Mouse (Mus musculus): ENCODE measurements around the gene Sgta. TPM values are rescaled to one million over a fixed set of nuclear protein-coding genes. Genes with fewer than 3 reads are reported as not detected.

The Sgta gene
- total RNA-seq, 2 experiments from 2014 or later: 30.3 to 33.3 TPM

Other genes starting within 250 kb of the Sgta start
- not detected in 2 replicates for gene Jsrp1, start 246.7 kb downstream of the Sgta start, total RNA-seq (2015)
- gene Jsrp1, start 246.7 kb downstream of the Sgta start, total RNA-seq (2017): not detected in 2 replicates
- 1,171 and 1,242 TPM in 2 replicates for gene Oaz1, start 233.5 kb downstream of the Sgta start, total RNA-seq (2015)
- 206 and 296 TPM in 2 replicates for gene Oaz1, start 233.5 kb downstream of the Sgta start, total RNA-seq (2017)
- gene Lingo3, start 216.1 kb downstream of the Sgta start, total RNA-seq (2015): not detected in 2 replicates
- gene Lingo3, start 216.1 kb downstream of the Sgta start, total RNA-seq (2017): not detected in 2 replicates
- gene Lsm7, start 205.0 kb downstream of the Sgta start, total RNA-seq (2015): 56.6 and 58.0 TPM in 2 replicates
- 104 and 130 TPM in 2 replicates for gene Lsm7, start 205.0 kb downstream of the Sgta start, total RNA-seq (2017)
- 10.1 and 10.4 TPM in 2 replicates for gene Sppl2b, start 204.9 kb downstream of the Sgta start, total RNA-seq (2015)
- 9.1 and 15.1 TPM in 2 replicates for gene Sppl2b, start 204.9 kb downstream of the Sgta start, total RNA-seq (2017)
- gene Tmprss9, start 188.3 kb downstream of the Sgta start, total RNA-seq (2015): not detected in 2 replicates
- gene Tmprss9, start 188.3 kb downstream of the Sgta start, total RNA-seq (2017): not detected in 2 replicates
- gene Timm13, start 159.2 kb downstream of the Sgta start, total RNA-seq (2015): 60.1 and 74.7 TPM in 2 replicates
- 31.8 and 44.9 TPM in 2 replicates for gene Timm13, start 159.2 kb downstream of the Sgta start, total RNA-seq (2017)
- 7.7 and 9.5 TPM in 2 replicates for gene Lmnb2, start 141.9 kb downstream of the Sgta start, total RNA-seq (2015)
- 35.2 and 35.8 TPM in 2 replicates for gene Lmnb2, start 141.9 kb downstream of the Sgta start, total RNA-seq (2017)
- gene Gadd45b, start 130.1 kb downstream of the Sgta start, total RNA-seq (2015): 11.0 and 12.9 TPM in 2 replicates
- gene Gadd45b, start 130.1 kb downstream of the Sgta start, total RNA-seq (2017): 9.4 and 20.3 TPM in 2 replicates
- 0.11 TPM in 1 of 2 replicates, not detected in the other for gene Gng7, start 45.2 kb downstream of the Sgta start, total RNA-seq (2015)
- 0.26 TPM in 1 of 2 replicates, not detected in the other for gene Gng7, start 45.2 kb downstream of the Sgta start, total RNA-seq (2017)
- gene Diras1, start 34.5 kb downstream of the Sgta start, total RNA-seq (2015): not detected in 2 replicates
- gene Diras1, start 34.5 kb downstream of the Sgta start, total RNA-seq (2017): 0.20 TPM in 1 of 2 replicates, not detected in the other
- gene Slc39a3, start 22.8 kb downstream of the Sgta start, total RNA-seq (2015): 3.9 and 6.0 TPM in 2 replicates
- 6.2 and 10.2 TPM in 2 replicates for gene Slc39a3, start 22.8 kb downstream of the Sgta start, total RNA-seq (2017)
- 0.82 and 1.5 TPM in 2 replicates for gene Thop1, start 9.9 kb upstream of the Sgta start, total RNA-seq (2015)
- 3.4 and 4.3 TPM in 2 replicates for gene Thop1, start 9.9 kb upstream of the Sgta start, total RNA-seq (2017)
- 0.50 and 0.58 TPM in 2 replicates for gene Creb3l3, start 38.7 kb upstream of the Sgta start, total RNA-seq (2015)
- 0.40 and 0.89 TPM in 2 replicates for gene Creb3l3, start 38.7 kb upstream of the Sgta start, total RNA-seq (2017)
- 33.9 and 40.6 TPM in 2 replicates for gene Map2k2, start 45.7 kb upstream of the Sgta start, total RNA-seq (2015)
- 38.2 and 47.8 TPM in 2 replicates for gene Map2k2, start 45.7 kb upstream of the Sgta start, total RNA-seq (2017)
- gene Zbtb7a, start 75.0 kb upstream of the Sgta start, total RNA-seq (2015): 25.0 and 27.0 TPM in 2 replicates
- 8.8 and 14.5 TPM in 2 replicates for gene Zbtb7a, start 75.0 kb upstream of the Sgta start, total RNA-seq (2017)
- gene Pias4, start 107.7 kb upstream of the Sgta start, total RNA-seq (2015): 10.1 and 13.7 TPM in 2 replicates
- gene Pias4, start 107.7 kb upstream of the Sgta start, total RNA-seq (2017): 12.9 and 13.3 TPM in 2 replicates
- 394 and 408 TPM in 2 replicates for gene Eef2, start 116.5 kb upstream of the Sgta start, total RNA-seq (2015)
- gene Eef2, start 116.5 kb upstream of the Sgta start, total RNA-seq (2017): 983 and 1,066 TPM in 2 replicates
- gene Dapk3, start 122.8 kb upstream of the Sgta start, total RNA-seq (2015): 9.8 and 12.7 TPM in 2 replicates
- 27.5 and 36.6 TPM in 2 replicates for gene Dapk3, start 122.8 kb upstream of the Sgta start, total RNA-seq (2017)
- not detected in 2 replicates for gene 4930442H23Rik, start 123.7 kb upstream of the Sgta start, total RNA-seq (2015)
- gene 4930442H23Rik, start 123.7 kb upstream of the Sgta start, total RNA-seq (2017): not detected in 2 replicates
- gene Nmrk2, start 141.9 kb upstream of the Sgta start, total RNA-seq (2015): not detected in 2 replicates
- not detected in 2 replicates for gene Nmrk2, start 141.9 kb upstream of the Sgta start, total RNA-seq (2017)
- gene Atcay, start 170.7 kb upstream of the Sgta start, total RNA-seq (2015): not detected in 2 replicates
- not detected in 2 replicates for gene Atcay, start 170.7 kb upstream of the Sgta start, total RNA-seq (2017)
- not detected in 2 replicates for gene Zfr2, start 173.0 kb upstream of the Sgta start, total RNA-seq (2015)
- 0.16 and 0.26 TPM in 2 replicates for gene Zfr2, start 173.0 kb upstream of the Sgta start, total RNA-seq (2017)
- gene Matk, start 192.8 kb upstream of the Sgta start, total RNA-seq (2015): 5.4 and 5.9 TPM in 2 replicates
- gene Matk, start 192.8 kb upstream of the Sgta start, total RNA-seq (2017): 7.5 and 8.1 TPM in 2 replicates
- gene Mrpl54, start 206.8 kb upstream of the Sgta start, total RNA-seq (2015): 52.1 and 67.0 TPM in 2 replicates
- 97.4 and 154 TPM in 2 replicates for gene Mrpl54, start 206.8 kb upstream of the Sgta start, total RNA-seq (2017)
- gene Apba3, start 206.8 kb upstream of the Sgta start, total RNA-seq (2015): 16.4 and 20.2 TPM in 2 replicates
- gene Apba3, start 206.8 kb upstream of the Sgta start, total RNA-seq (2017): 11.5 and 15.0 TPM in 2 replicates
- 3.4 and 3.7 TPM in 2 replicates for gene Tjp3, start 231.4 kb upstream of the Sgta start, total RNA-seq (2015)
- gene Tjp3, start 231.4 kb upstream of the Sgta start, total RNA-seq (2017): 5.0 and 6.5 TPM in 2 replicates
- gene Pip5k1c, start 232.8 kb upstream of the Sgta start, total RNA-seq (2015): 28.0 and 31.7 TPM in 2 replicates
- gene Pip5k1c, start 232.8 kb upstream of the Sgta start, total RNA-seq (2017): 40.4 and 46.1 TPM in 2 replicates

All from megakaryocyte, adult 5-6 weeks (primary cell).